Comparison of ENCODE assay signal across 17 mouse cellular contexts in genomic region chr12:87138342-87138701, GRCm38 (mm10). TPM values are rescaled to one million over a fixed set of nuclear protein-coding genes. Genes with fewer than 3 reads are reported as not detected.
A peak's percentile ranks its signal among the peaks of the same experiment; 100 is the strongest.
DNase-seq lines count a peak whose midpoint lies in the region; ATAC-seq and TF ChIP-seq lines count a peak whose summit lies in the region.
"Had no signal": no experiment of that assay in that cellular context is flagged by ENCODE, and none has a peak within 500 bp of the region (broad histone marks: within the 10 kb centered on the region; RNA-seq: fewer than 3 reads in every experiment).

No protein-coding gene starts in this region.

- H3K27me3 ChIP-seq in neural tube, embryonic 11.5 days (ENCODE audit: control insufficient read depth, insufficient read depth, low read length) = no peaks in the 10 kb centered on the region
- H3K27me3 ChIP-seq in neural tube, embryonic 15.5 days (replicated peaks) = no peaks in the 10 kb centered on the region
- no peaks in the 10 kb centered on the region for H3K27me3 ChIP-seq in forebrain, postnatal 0 days (ENCODE audit: insufficient read depth, low read length)
- no peaks in the 10 kb centered on the region for H3K27me3 ChIP-seq in midbrain, embryonic 12.5 days
- H3K27me3 ChIP-seq in kidney, embryonic 14.5 days (ENCODE audit: control insufficient read depth, insufficient read depth, low read length) = no peaks in the 10 kb centered on the region
- H3K27me3 ChIP-seq: heart, embryonic 15.5 days had no signal

- no peaks in the 10 kb centered on the region for H3K36me3 ChIP-seq in neural tube, embryonic 11.5 days (ENCODE audit: control insufficient read depth, insufficient read depth, low read length)
- peaks cover 18% of the 10 kb centered on the region for H3K36me3 ChIP-seq in neural tube, embryonic 15.5 days
- peaks cover 24% of the 10 kb centered on the region for H3K36me3 ChIP-seq in forebrain, postnatal 0 days (ENCODE audit: insufficient read depth)
- H3K36me3 ChIP-seq in midbrain, embryonic 12.5 days = peaks cover 3% of the 10 kb centered on the region
- peaks cover 10% of the 10 kb centered on the region; the same call in 1 of the 2 replicates for H3K36me3 ChIP-seq in kidney, embryonic 14.5 days (ENCODE audit: control insufficient read depth, insufficient read depth, low read length)

- no peak for TF ChIP-seq CTCF in forebrain, postnatal 0 days (IDR thresholded peaks at IDR 0.05; ENCODE audit: low read depth)

- H3K9ac ChIP-seq in neural tube, embryonic 11.5 days (ENCODE audit: low read length) = no peak overlapping the region
- H3K9ac ChIP-seq in neural tube, embryonic 15.5 days (replicated peaks) = no peak overlapping the region
- no peak overlapping the region for H3K9ac ChIP-seq in forebrain, postnatal 0 days
- H3K9ac ChIP-seq in midbrain, embryonic 12.5 days (replicated peaks) = peak overlapping the region; percentile 28; the same call in 1 of the 2 replicates
- H3K9ac ChIP-seq in kidney, embryonic 14.5 days (ENCODE audit: low read depth, low read length) = no peak overlapping the region
- H3K9ac ChIP-seq: heart, embryonic 15.5 days; liver, embryonic 14.5 days had no signal

- WGBS in neural tube, embryonic 11.5 days = 54% methylated on average over 2 of the region's 2 CpGs
- WGBS in neural tube, embryonic 15.5 days = 26% methylated on average over 2 of the region's 2 CpGs
- 39% methylated on average over 2 of the region's 2 CpGs for WGBS in forebrain, postnatal 0 days
- 21% methylated on average over 2 of the region's 2 CpGs for WGBS in midbrain, embryonic 12.5 days
- 97% methylated on average over 2 of the region's 2 CpGs for WGBS in kidney, embryonic 14.5 days

- peak; percentile 67 for ATAC-seq in neural tube, embryonic 11.5 days (ENCODE audit: insufficient read depth, low FRiP score, low TSS enrichment)
- no peak for ATAC-seq in neural tube, embryonic 15.5 days (ENCODE audit: low FRiP score)
- ATAC-seq in forebrain, postnatal 0 days = peak; percentile 20; the same call in 1 of the 2 replicates
- peak; percentile 57 for ATAC-seq in midbrain, embryonic 12.5 days (ENCODE audit: low FRiP score, low read depth)
- ATAC-seq in kidney, embryonic 14.5 days (ENCODE audit: low FRiP score, low TSS enrichment) = no peak
- no peak for ATAC-seq in megakaryocyte, adult 5-6 weeks (ENCODE audit: poor library complexity, severe bottlenecking)
- ATAC-seq: lung, postnatal 0 days had no signal

- H3K4me3 ChIP-seq in neural tube, embryonic 11.5 days (ENCODE audit: low read depth, low read length) = no peak overlapping the region
- no peak overlapping the region for H3K4me3 ChIP-seq in neural tube, embryonic 15.5 days (replicated peaks)
- H3K4me3 ChIP-seq in forebrain, postnatal 0 days (ENCODE audit: low read depth, low read length) = no peak overlapping the region
- H3K4me3 ChIP-seq in midbrain, embryonic 12.5 days = no peak overlapping the region
- no peak overlapping the region for H3K4me3 ChIP-seq in kidney, embryonic 14.5 days (ENCODE audit: low read length)
- H3K4me3 ChIP-seq: heart, embryonic 15.5 days had no signal

- H3K27ac ChIP-seq in neural tube, embryonic 11.5 days (ENCODE audit: low read depth, low read length) = peak overlapping the region; percentile 53; the same call in 1 of the 2 replicates
- no peak overlapping the region for H3K27ac ChIP-seq in neural tube, embryonic 15.5 days (replicated peaks)
- 0 out of 2 replicates have a peak overlapping the region, but pooled peaks have one; percentile 29 for H3K27ac ChIP-seq in forebrain, postnatal 0 days (ENCODE audit: low read depth, low read length)
- H3K27ac ChIP-seq in midbrain, embryonic 12.5 days (replicated peaks) = peak overlapping the region; percentile 76
- H3K27ac ChIP-seq in kidney, embryonic 14.5 days (ENCODE audit: low read depth, low read length) = no peak overlapping the region
- H3K27ac ChIP-seq: heart, embryonic 15.5 days; liver, embryonic 14.5 days had no signal

- DNase-seq in neural tube, embryonic 11.5 days (ENCODE audit: low spot score) = no peak
- no peak for DNase-seq in forebrain, postnatal 0 days
- no peak for DNase-seq in thymus, postnatal 36 days
- DNase-seq: adrenal gland, adult 8-10 months; cerebellum, adult 8-10 months; kidney, adult 2 months; kidney, postnatal 4 days; right cerebral cortex, postnatal 14 days; thymus, postnatal 25 days had no signal

- H3K4me1 ChIP-seq in neural tube, embryonic 11.5 days (ENCODE audit: control insufficient read depth, insufficient read depth, low read length) = no peaks in the 10 kb centered on the region; the same call in 1 of the 2 replicates
- H3K4me1 ChIP-seq in neural tube, embryonic 15.5 days = no peaks in the 10 kb centered on the region
- no peaks in the 10 kb centered on the region for H3K4me1 ChIP-seq in forebrain, postnatal 0 days (ENCODE audit: insufficient read depth)
- peaks cover 14% of the 10 kb centered on the region for H3K4me1 ChIP-seq in midbrain, embryonic 12.5 days
- 0 out of 2 replicates have a peak, but pooled peaks cover 4% of the 10 kb centered on the region for H3K4me1 ChIP-seq in kidney, embryonic 14.5 days (ENCODE audit: control insufficient read depth, insufficient read depth, low read length)

- H3K9me3 ChIP-seq in neural tube, embryonic 11.5 days (ENCODE audit: control insufficient read depth, low read length) = no peaks in the 10 kb centered on the region
- no peaks in the 10 kb centered on the region for H3K9me3 ChIP-seq in neural tube, embryonic 15.5 days (replicated peaks)
- H3K9me3 ChIP-seq in forebrain, postnatal 0 days (ENCODE audit: low read length) = no peaks in the 10 kb centered on the region
- H3K9me3 ChIP-seq in midbrain, embryonic 12.5 days = no peaks in the 10 kb centered on the region
- no peaks in the 10 kb centered on the region for H3K9me3 ChIP-seq in kidney, embryonic 14.5 days (ENCODE audit: control insufficient read depth, low read length)
- H3K9me3 ChIP-seq: heart, embryonic 15.5 days had no signal

- H3K4me2 ChIP-seq in neural tube, embryonic 11.5 days (ENCODE audit: low read depth) = no peak overlapping the region
- H3K4me2 ChIP-seq in neural tube, embryonic 15.5 days = no peak overlapping the region
- H3K4me2 ChIP-seq in forebrain, postnatal 0 days (ENCODE audit: low read depth) = no peak overlapping the region
- H3K4me2 ChIP-seq in midbrain, embryonic 12.5 days (replicated peaks) = peak overlapping the region; percentile 5; the same call in 1 of the 2 replicates
- H3K4me2 ChIP-seq in kidney, embryonic 14.5 days (replicated peaks; ENCODE audit: low read depth, low read length) = no peak overlapping the region
- H3K4me2 ChIP-seq: heart, embryonic 15.5 days had no signal

RNA-seq across cellular contexts. Expression of gene Gstz1, which starts 8.6 kb away (rescaled TPM):
- polyA plus RNA-seq in neural tube, embryonic 11.5 days (2014; fragmentation: Nextera tagmentation; extraction: Ambion mirVana) = 31.8 and 31.9 TPM in 2 replicates
- 25.1 and 28.4 TPM in 2 replicates for polyA plus RNA-seq in neural tube, embryonic 15.5 days (2015; fragmentation: Nextera tagmentation; extraction: Ambion mirVana)
- total RNA-seq in forebrain, postnatal 0 days (2014; rRNA removed) = 49.3 and 57.6 TPM in 2 replicates
- 44.4 and 44.5 TPM in 2 replicates for polyA plus RNA-seq in forebrain, postnatal 0 days (2015; fragmentation: Nextera tagmentation; extraction: Ambion mirVana)
- 25.5 and 25.7 TPM in 2 replicates for polyA plus RNA-seq in midbrain, embryonic 12.5 days (2016; fragmentation: Nextera tagmentation; extraction: Ambion mirVana)
- polyA plus RNA-seq in kidney, embryonic 14.5 days (2014; fragmentation: Nextera tagmentation; extraction: Ambion mirVana) = 41.6 and 44.8 TPM in 2 replicates
- 9.7 and 10.6 TPM in 2 replicates for total RNA-seq in megakaryocyte, adult 5-6 weeks (2015)
- total RNA-seq in megakaryocyte, adult 5-6 weeks (2017) = 8.5 and 11.6 TPM in 2 replicates

RNA-seq across cellular contexts. Expression of gene Pomt2, which starts 9.4 kb away (rescaled TPM):
- polyA plus RNA-seq in neural tube, embryonic 11.5 days (2014; fragmentation: Nextera tagmentation; extraction: Ambion mirVana) = 14.3 and 17.6 TPM in 2 replicates
- 13.4 and 13.8 TPM in 2 replicates for polyA plus RNA-seq in neural tube, embryonic 15.5 days (2015; fragmentation: Nextera tagmentation; extraction: Ambion mirVana)
- 23.3 and 32.5 TPM in 2 replicates for total RNA-seq in forebrain, postnatal 0 days (2014; rRNA removed)
- polyA plus RNA-seq in forebrain, postnatal 0 days (2015; fragmentation: Nextera tagmentation; extraction: Ambion mirVana) = 9.0 and 10.8 TPM in 2 replicates
- polyA plus RNA-seq in midbrain, embryonic 12.5 days (2016; fragmentation: Nextera tagmentation; extraction: Ambion mirVana) = 16.3 and 17.5 TPM in 2 replicates
- polyA plus RNA-seq in kidney, embryonic 14.5 days (2014; fragmentation: Nextera tagmentation; extraction: Ambion mirVana) = 14.4 and 21.2 TPM in 2 replicates
- total RNA-seq in megakaryocyte, adult 5-6 weeks (2015) = 3.6 and 3.9 TPM in 2 replicates
- total RNA-seq in megakaryocyte, adult 5-6 weeks (2017) = 3.1 and 3.3 TPM in 2 replicates

RNA-seq across cellular contexts. Expression of gene Ngb, which starts 36.0 kb away (rescaled TPM):
- 0.24 and 0.56 TPM in 2 replicates for polyA plus RNA-seq in neural tube, embryonic 11.5 days (2014; fragmentation: Nextera tagmentation; extraction: Ambion mirVana)
- 3.1 and 4.1 TPM in 2 replicates for polyA plus RNA-seq in neural tube, embryonic 15.5 days (2015; fragmentation: Nextera tagmentation; extraction: Ambion mirVana)
- 9.2 and 9.9 TPM in 2 replicates for total RNA-seq in forebrain, postnatal 0 days (2014; rRNA removed)
- polyA plus RNA-seq in forebrain, postnatal 0 days (2015; fragmentation: Nextera tagmentation; extraction: Ambion mirVana) = 7.1 and 12.2 TPM in 2 replicates
- polyA plus RNA-seq in midbrain, embryonic 12.5 days (2016; fragmentation: Nextera tagmentation; extraction: Ambion mirVana) = 0.66 and 0.69 TPM in 2 replicates
- polyA plus RNA-seq in kidney, embryonic 14.5 days (2014; fragmentation: Nextera tagmentation; extraction: Ambion mirVana) = 0.14 and 0.43 TPM in 2 replicates
- total RNA-seq in megakaryocyte, adult 5-6 weeks (2015) = not detected in 2 replicates
- not detected in 2 replicates for total RNA-seq in megakaryocyte, adult 5-6 weeks (2017)
- total RNA-seq: granulocyte monocyte progenitor cell, adult 5-6 weeks had no signal

Comparison
In these comparisons a context has a peak if more than half of its experiments do, and no peak if none do; other contexts are left out.
1. ATAC-seq: peak in neural tube, embryonic 11.5 days (single experiment), forebrain, postnatal 0 days (single experiment) and midbrain, embryonic 12.5 days (single experiment); none in neural tube, embryonic 15.5 days (single experiment), kidney, embryonic 14.5 days (single experiment) and megakaryocyte, adult 5-6 weeks (single experiment).
2. H3K27ac ChIP-seq: peak in neural tube, embryonic 11.5 days (single experiment), forebrain, postnatal 0 days (single experiment) and midbrain, embryonic 12.5 days (single experiment); none in neural tube, embryonic 15.5 days (single experiment) and kidney, embryonic 14.5 days (single experiment).